Mouse (Mus musculus): ENCODE data around the gene Fubp1.

- TF ChIP-seq CTCF (IDR thresholded peaks at IDR 0.05 in 2 of 3, conservative IDR thresholded peaks at IDR 0.05 in 1 of 3; ENCODE audit: control insufficient read depth in 1 of 3, insufficient read depth in 1 of 3, low read depth in 2 of 3, low read length in 3 of 3, poor library complexity in 1 of 3, severe bottlenecking in 1 of 3) (no peak), JUND (IDR thresholded peaks at IDR 0.05; ENCODE audit: low read depth, low read length) (no peak), MXI1 (IDR thresholded peaks at IDR 0.05; ENCODE audit: low read depth, low read length) (peak; percentile 73; the same call in 1 of the 2 replicates), SIN3A (IDR thresholded peaks at IDR 0.05; ENCODE audit: low read length) (peak; percentile 70; the same call in 1 of the 2 replicates), KAT2A (conservative IDR thresholded peaks at IDR 0.05; ENCODE audit: low read depth, low read length) (no peak), POLR2AphosphoS2 (IDR thresholded peaks at IDR 0.05; ENCODE audit: low read length) (no peak; the same call in none of the 2 replicates), POLR2A (IDR thresholded peaks at IDR 0.05; ENCODE audit: control insufficient read depth in 1 of 2, insufficient read depth in 1 of 2, low read depth in 1 of 2, low read length in 2 of 2, poor library complexity in 1 of 2) (no peak), CHD2 (IDR thresholded peaks at IDR 0.05; ENCODE audit: low read length) (no peak), TBP (IDR thresholded peaks at IDR 0.05; ENCODE audit: low read depth, low read length) (peak; percentile 34; the same call in 1 of the 2 replicates)
Observed at GRCm38 (mm10) chr3:152209177-152209966, 850 bp upstream of the Fubp1 start.

Measured in MEL (cell line).